Mouse (Mus musculus) embryonic fibroblast, embryonic 13.5 days (primary cell): ENCODE data around the gene Lcn8.

Experiments used
- CTCF ChIP-seq: IDR thresholded peaks from 2 replicates; pipeline ENCODE4 v1.5.1; 2011; ENCODE audit warnings: mild to moderate bottlenecking, control low read depth, low read length, moderate library complexity, borderline replicate concordance; ENCODE audit not compliant: insufficient read depth
- POLR2A ChIP-seq: IDR thresholded peaks from 2 replicates; pipeline ENCODE4 v1.6.1; 2011; ENCODE audit warnings: low read depth, mild to moderate bottlenecking, control low read depth, low read length, moderate library complexity

- TF ChIP-seq CTCF (no peak), POLR2A (no peak)
Observed at GRCm38 (mm10) chr2:25686941-25687340, 34.0 kb downstream of the Lcn8 start.
